8 mouse cellular contexts compared by ENCODE assay signal in genomic region chr9:100644071-100644771, GRCm38 (mm10). TPM values are rescaled to one million over a fixed set of nuclear protein-coding genes. Genes with fewer than 3 reads are reported as not detected.
DNase-seq lines count a peak whose midpoint lies in the region; ATAC-seq and TF ChIP-seq lines count a peak whose summit lies in the region.

No protein-coding gene starts in this region.

- TF ChIP-seq CTCF in G1E (IDR thresholded peaks at IDR 0.05; ENCODE audit: low read depth, low read length) = no peak
- TF ChIP-seq CTCF in cerebellum, adult 2 months (IDR thresholded peaks at IDR 0.05; ENCODE audit: borderline replicate concordance, insufficient read depth, low read depth, low read length) = no peak
- TF ChIP-seq CTCF in forebrain, postnatal 0 days (IDR thresholded peaks at IDR 0.05; ENCODE audit: low read depth) = no peak
- no peak for TF ChIP-seq CTCF in olfactory bulb, adult 2 months (IDR thresholded peaks at IDR 0.05; ENCODE audit: insufficient read depth, low read depth, low read length)
- TF ChIP-seq CTCF in thymus, adult 2 months (IDR thresholded peaks at IDR 0.05; ENCODE audit: borderline replicate concordance, control insufficient read depth, extremely low read depth, insufficient read depth, low read length, poor library complexity) = 0 out of 2 replicates have a peak, but pooled peaks have one; percentile 47

- TF ChIP-seq POLR2A in cerebellum, adult 2 months (IDR thresholded peaks at IDR 0.05; ENCODE audit: borderline replicate concordance, insufficient read depth, low read length) = peak; percentile 38; the same call in 1 of the 2 replicates
- TF ChIP-seq POLR2A in olfactory bulb, adult 2 months (IDR thresholded peaks at IDR 0.05; ENCODE audit: insufficient read depth, low read depth, low read length) = 0 out of 2 replicates have a peak, but pooled peaks have one; percentile 44
- TF ChIP-seq POLR2A in thymus, adult 2 months (IDR thresholded peaks at IDR 0.05; ENCODE audit: control insufficient read depth, extremely low read depth, insufficient read depth, low read length, poor library complexity) = no peak

- H3K4me3 ChIP-seq in G1E (ENCODE audit: low read depth, low read length) = peak overlapping the region; percentile 90
- peak overlapping the region; percentile 90 for H3K4me3 ChIP-seq in cerebellum, adult 2 months (replicated peaks; ENCODE audit: insufficient read depth, low read depth, low read length)
- H3K4me3 ChIP-seq in forebrain, postnatal 0 days (ENCODE audit: low read depth, low read length) = peak overlapping the region; percentile 87
- H3K4me3 ChIP-seq in hindbrain, embryonic 11.5 days (ENCODE audit: low read depth, low read length) = peak overlapping the region; percentile 79
- H3K4me3 ChIP-seq in lung, embryonic 15.5 days = peak overlapping the region; percentile 74
- peak overlapping the region; percentile 100 for H3K4me3 ChIP-seq in olfactory bulb, adult 2 months (ENCODE audit: insufficient read depth, low read depth, low read length)
- peak overlapping the region; percentile 97 for H3K4me3 ChIP-seq in thymus, adult 2 months (ENCODE audit: control insufficient read depth, insufficient read depth, low read length)

- WGBS in cerebellum, adult 2 months = 1% methylated on average over 56 of the region's 64 CpGs
- WGBS in forebrain, postnatal 0 days = under 1% methylated on average over 63 of the region's 64 CpGs
- WGBS in hindbrain, embryonic 11.5 days = under 1% methylated on average over 49 of the region's 64 CpGs
- WGBS in lung, embryonic 15.5 days = under 1% methylated on average over 54 of the region's 64 CpGs
- WGBS in olfactory bulb, adult 2 months = under 1% methylated on average over 64 of the region's 64 CpGs
- 2% methylated on average over 64 of the region's 64 CpGs for WGBS in thymus, adult 2 months

- no peak for ATAC-seq in G1E (ENCODE audit: extremely low read depth, insufficient number of reproducible peaks, low FRiP score, poor library complexity, severe bottlenecking)
- ATAC-seq in forebrain, postnatal 0 days = peak; percentile 4; the same call in 1 of the 2 replicates
- peak; percentile 34 for ATAC-seq in hindbrain, embryonic 11.5 days (ENCODE audit: low FRiP score)
- peak; percentile 36 for ATAC-seq in lung, embryonic 15.5 days (ENCODE audit: borderline replicate concordance, extremely low read depth, low FRiP score, low TSS enrichment)

- peaks cover 4% of the 10 kb centered on the region for H3K36me3 ChIP-seq in G1E (replicated peaks)
- H3K36me3 ChIP-seq in forebrain, postnatal 0 days (ENCODE audit: insufficient read depth) = no peaks in the 10 kb centered on the region
- H3K36me3 ChIP-seq in hindbrain, embryonic 11.5 days (ENCODE audit: control insufficient read depth, insufficient read depth, low read length) = no peaks in the 10 kb centered on the region
- H3K36me3 ChIP-seq in lung, embryonic 15.5 days = no peaks in the 10 kb centered on the region
- H3K36me3 ChIP-seq in thymus, adult 2 months (ENCODE audit: control insufficient read depth, insufficient read depth, low read length) = no peaks in the 10 kb centered on the region

- H3K27ac ChIP-seq in cerebellum, adult 2 months (ENCODE audit: insufficient read depth, low read length) = peak overlapping the region; percentile 100
- peak overlapping the region; percentile 99 for H3K27ac ChIP-seq in forebrain, postnatal 0 days (ENCODE audit: low read depth, low read length)
- peak overlapping the region; percentile 97 for H3K27ac ChIP-seq in hindbrain, embryonic 11.5 days (ENCODE audit: low read depth, low read length)
- peak overlapping the region; percentile 100 for H3K27ac ChIP-seq in lung, embryonic 15.5 days
- H3K27ac ChIP-seq in olfactory bulb, adult 2 months (ENCODE audit: insufficient read depth, low read depth, low read length) = peak overlapping the region; percentile 94
- peak overlapping the region; percentile 41 for H3K27ac ChIP-seq in thymus, adult 2 months (ENCODE audit: control insufficient read depth, insufficient read depth, low read length)

- no peaks in the 10 kb centered on the region for H3K9me3 ChIP-seq in G1E (replicated peaks)
- H3K9me3 ChIP-seq in forebrain, postnatal 0 days (ENCODE audit: low read length) = no peaks in the 10 kb centered on the region
- no peaks in the 10 kb centered on the region for H3K9me3 ChIP-seq in hindbrain, embryonic 11.5 days (ENCODE audit: control insufficient read depth, low read length)
- no peaks in the 10 kb centered on the region for H3K9me3 ChIP-seq in lung, embryonic 15.5 days

- H3K4me1 ChIP-seq in G1E (ENCODE audit: insufficient read depth, low read depth, low read length) = peaks cover 33% of the 10 kb centered on the region
- H3K4me1 ChIP-seq in cerebellum, adult 2 months (ENCODE audit: control insufficient read depth, insufficient read depth, low read length) = peaks cover 5% of the 10 kb centered on the region; the same call in 1 of the 2 replicates
- no peaks in the 10 kb centered on the region for H3K4me1 ChIP-seq in forebrain, postnatal 0 days (ENCODE audit: insufficient read depth)
- peaks cover 6% of the 10 kb centered on the region; the same call in 1 of the 2 replicates for H3K4me1 ChIP-seq in hindbrain, embryonic 11.5 days (replicated peaks; ENCODE audit: control insufficient read depth, insufficient read depth, low read length)
- peaks cover 18% of the 10 kb centered on the region for H3K4me1 ChIP-seq in lung, embryonic 15.5 days
- 0 out of 2 replicates have a peak, but pooled peaks cover 2% of the 10 kb centered on the region for H3K4me1 ChIP-seq in olfactory bulb, adult 2 months (ENCODE audit: control insufficient read depth, insufficient read depth, low read length)
- H3K4me1 ChIP-seq in thymus, adult 2 months (replicated peaks; ENCODE audit: control insufficient read depth, insufficient read depth, low read length) = peaks cover 2% of the 10 kb centered on the region; the same call in 1 of the 2 replicates

- peak overlapping the region; percentile 65 for H3K4me2 ChIP-seq in forebrain, postnatal 0 days (ENCODE audit: low read depth)
- H3K4me2 ChIP-seq in hindbrain, embryonic 11.5 days (replicated peaks; ENCODE audit: low read depth, low read length) = peak overlapping the region; percentile 71
- H3K4me2 ChIP-seq in lung, embryonic 15.5 days = peak overlapping the region; percentile 60

- H3K9ac ChIP-seq in forebrain, postnatal 0 days = peak overlapping the region; percentile 92
- H3K9ac ChIP-seq in hindbrain, embryonic 11.5 days (ENCODE audit: low read depth, low read length) = peak overlapping the region; percentile 94
- H3K9ac ChIP-seq in lung, embryonic 15.5 days = peak overlapping the region; percentile 95

- no peaks in the 10 kb centered on the region for H3K27me3 ChIP-seq in G1E (ENCODE audit: insufficient read depth, low read length)
- H3K27me3 ChIP-seq in cerebellum, adult 2 months (ENCODE audit: control insufficient read depth, insufficient read depth, low read length) = no peaks in the 10 kb centered on the region
- no peaks in the 10 kb centered on the region for H3K27me3 ChIP-seq in forebrain, postnatal 0 days (ENCODE audit: insufficient read depth, low read length)
- H3K27me3 ChIP-seq in hindbrain, embryonic 11.5 days (ENCODE audit: control insufficient read depth, insufficient read depth, low read length) = no peaks in the 10 kb centered on the region
- no peaks in the 10 kb centered on the region for H3K27me3 ChIP-seq in lung, embryonic 15.5 days
- H3K27me3 ChIP-seq in thymus, adult 2 months (ENCODE audit: control insufficient read depth, insufficient read depth, low read length) = no peaks in the 10 kb centered on the region

- DNase-seq in G1E (ENCODE audit: low spot score) = peak; percentile 54
- peak; percentile 78 to 79 for DNase-seq in cerebellum, adult 2 months
- peak; percentile 79 for DNase-seq in forebrain, postnatal 0 days
- DNase-seq in hindbrain, embryonic 11.5 days (ENCODE audit: low spot score) = peak; percentile 80
- DNase-seq in layer of hippocampus, adult 9-11 months = peak; percentile 52
- peak; percentile 61 for DNase-seq in thymus, adult 2 months

RNA-seq across cellular contexts. Expression of gene Stag1, which starts 46.6 kb away (rescaled TPM):
- total RNA-seq in G1E (2014; fragmentation: Nextera tagmentation) (75.4 and 111 TPM in 2 replicates), G1E (2017) (59.5 and 71.5 TPM in 2 replicates)
- 2.8 and 2.9 TPM in 2 replicates for polyA plus RNA-seq in G1E (2012)
- 32.0 and 35.0 TPM in 2 replicates for polyA plus RNA-seq in cerebellum, adult 2 months (2012; rRNA removed)
- 51.1 and 65.1 TPM in 2 replicates for total RNA-seq in forebrain, postnatal 0 days (2014; rRNA removed)
- 22.4 and 22.9 TPM in 2 replicates for polyA plus RNA-seq in forebrain, postnatal 0 days (2015; fragmentation: Nextera tagmentation; extraction: Ambion mirVana)
- polyA plus RNA-seq in hindbrain, embryonic 11.5 days (2014; fragmentation: Nextera tagmentation; extraction: Ambion mirVana) = 51.0 and 57.4 TPM in 2 replicates
- 36.6 and 43.1 TPM in 2 replicates for polyA plus RNA-seq in lung, embryonic 15.5 days (2015; fragmentation: Nextera tagmentation; extraction: Ambion mirVana)
- not detected in 2 replicates for polyA plus RNA-seq in olfactory bulb, adult 2 months (2012; ENCODE audit: insufficient read depth, insufficient read length, low replicate concordance, missing spikeins)
- polyA plus RNA-seq in thymus, adult 2 months (2012; rRNA removed) = 7.9 and 10.2 TPM in 2 replicates

Comparison
In these comparisons a context has a peak if more than half of its experiments do, and no peak if none do; other contexts are left out.
1. H3K27ac ChIP-seq: peak in every context shown above with its lines; median percentile 100 in cerebellum, adult 2 months; 100 in lung, embryonic 15.5 days; 99 in forebrain, postnatal 0 days; 97 in hindbrain, embryonic 11.5 days; 94 in olfactory bulb, adult 2 months; 41 in thymus, adult 2 months.